Mouse (Mus musculus): ENCODE data around the gene Tm7sf3.

Tm7sf3 gene

GRCm38 (mm10) chr6:146642276-146643183, at the start of gene Tm7sf3, which contains the start of gene Med21:
Gene Tm7sf3, minus strand, starts transcription at chr6:146642824.
Gene Med21, plus strand, starts transcription at chr6:146642547.
- peak; percentile 97 for DNase-seq

GRCm38 (mm10) chr6:146688861-146689260, 46.2 kb upstream of the Tm7sf3 start:
- DNase-seq, result no peak

- no peak for DNase-seq
Observed at GRCm38 (mm10) chr6:146688010-146688409, 45.4 kb upstream of the Tm7sf3 start.

- no peak for DNase-seq
Observed at GRCm38 (mm10) chr6:146686463-146687196, 44.0 kb upstream of the Tm7sf3 start.

- DNase-seq, result peak; percentile 10
Observed at GRCm38 (mm10) chr6:146685781-146686308, 43.2 kb upstream of the Tm7sf3 start.

- DNase-seq, result no peak
Observed at GRCm38 (mm10) chr6:146683881-146684280, 41.3 kb upstream of the Tm7sf3 start.

- no peak for DNase-seq
Observed at GRCm38 (mm10) chr6:146678136-146679070, 35.8 kb upstream of the Tm7sf3 start.

- no peak for DNase-seq
Observed at GRCm38 (mm10) chr6:146676904-146677303, 34.3 kb upstream of the Tm7sf3 start.

- no peak for DNase-seq
Observed at GRCm38 (mm10) chr6:146674881-146675536, 32.4 kb upstream of the Tm7sf3 start.

- DNase-seq, result no peak
Observed at GRCm38 (mm10) chr6:146674420-146674819, 31.8 kb upstream of the Tm7sf3 start.

GRCm38 (mm10) chr6:146673696-146674095, 31.1 kb upstream of the Tm7sf3 start:
- no peak for DNase-seq

- no peak for DNase-seq
Observed at GRCm38 (mm10) chr6:146672106-146672505, 29.5 kb upstream of the Tm7sf3 start.

- no peak for DNase-seq
Observed at GRCm38 (mm10) chr6:146670956-146671855, 28.6 kb upstream of the Tm7sf3 start.

GRCm38 (mm10) chr6:146668606-146669005, 26.0 kb upstream of the Tm7sf3 start:
- no peak for DNase-seq

- DNase-seq, result no peak
Observed at GRCm38 (mm10) chr6:146666811-146667210, 24.2 kb upstream of the Tm7sf3 start.

GRCm38 (mm10) chr6:146665408-146665807, 22.8 kb upstream of the Tm7sf3 start:
- DNase-seq, result no peak

- DNase-seq, result no peak
Observed at GRCm38 (mm10) chr6:146664917-146665316, 22.3 kb upstream of the Tm7sf3 start.

- DNase-seq, result no peak
Observed at GRCm38 (mm10) chr6:146664116-146664515, 21.5 kb upstream of the Tm7sf3 start.

GRCm38 (mm10) chr6:146662679-146663078, 20.1 kb upstream of the Tm7sf3 start:
- DNase-seq, result no peak

GRCm38 (mm10) chr6:146661655-146662054, 19.0 kb upstream of the Tm7sf3 start:
- no peak for DNase-seq

- no peak for DNase-seq
Observed at GRCm38 (mm10) chr6:146660591-146660990, 18.0 kb upstream of the Tm7sf3 start.
